Mouse (Mus musculus): ENCODE measurements around the gene Mtx2. TPM values are rescaled to one million over a fixed set of nuclear protein-coding genes. Genes with fewer than 3 reads are reported as not detected.

Mtx2 gene
- polyA plus RNA-seq, 1 experiment = 6.0 TPM

GRCm38 (mm10) chr2:74901764-74902295 lies 76.2 kb downstream of the Mtx2 start:
- Histone ChIP-seq H3K36me3 (ENCODE audit: control insufficient read depth) (no peaks in the 10 kb centered on the region), H3K9me3 (ENCODE audit: control insufficient read depth, low read length) (no peaks in the 10 kb centered on the region), H3K4me3 (replicated peaks) (no peak overlapping the region), H3K4me1 (ENCODE audit: control insufficient read depth) (no peaks in the 10 kb centered on the region), H3K27me3 (ENCODE audit: control insufficient read depth) (0 out of 2 replicates have a peak, but pooled peaks cover 2% of the 10 kb centered on the region)
- TF ChIP-seq TAL1 (IDR thresholded peaks at IDR 0.05; ENCODE audit: low read length) (no peak), GATA1 (IDR thresholded peaks at IDR 0.05; ENCODE audit: low read length) (no peak)

DNA sequence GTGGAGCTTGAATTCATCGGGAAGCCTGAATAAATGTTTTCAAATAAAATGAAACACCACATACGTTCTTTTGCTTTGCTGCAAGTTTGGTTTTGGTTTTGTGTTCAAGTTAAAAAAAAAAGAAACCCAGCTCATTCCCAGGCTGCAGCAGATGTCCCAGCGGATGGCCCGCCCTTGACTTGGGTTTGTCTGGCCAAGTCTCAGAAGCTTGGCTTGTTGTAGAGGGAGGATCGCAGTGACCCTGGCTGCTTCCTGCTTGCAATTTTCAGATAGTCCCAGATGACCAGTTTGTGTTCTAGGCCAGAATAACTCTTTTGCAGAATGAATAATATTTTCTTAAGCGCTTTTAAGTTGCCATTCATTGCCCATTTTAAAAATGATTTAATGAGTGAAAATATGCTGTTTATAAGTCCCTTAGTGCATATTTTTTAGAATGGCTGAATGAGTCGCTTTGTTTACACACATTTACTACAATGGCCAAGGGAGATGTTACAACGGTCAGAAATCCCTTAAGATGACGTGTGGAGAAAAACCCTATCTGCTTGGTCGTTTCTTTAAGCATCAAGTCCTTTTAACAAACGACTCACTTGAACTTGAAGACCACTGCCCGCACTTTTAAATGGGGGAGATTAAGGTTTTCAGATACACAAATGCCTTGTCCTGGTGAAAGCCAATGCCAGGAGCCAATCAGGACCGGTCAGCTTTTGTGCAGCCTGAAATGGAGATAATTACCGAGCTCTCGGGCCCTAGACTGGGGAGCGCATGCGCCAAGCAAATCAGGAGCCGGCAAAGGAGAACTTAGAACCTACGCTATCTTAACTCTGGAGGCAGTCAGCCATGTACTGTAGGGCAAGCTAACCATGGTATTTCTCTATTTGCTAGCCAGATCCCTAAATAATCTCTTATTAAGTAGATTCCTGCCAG lies 82.0 kb downstream of the Mtx2 start:
- Histone ChIP-seq H3K36me3 (ENCODE audit: control insufficient read depth) (no peaks in the 10 kb centered on the region), H3K4me3 (replicated peaks) (no peak overlapping the region), H3K9me3 (ENCODE audit: control insufficient read depth, low read length) (peaks cover 3% of the 10 kb centered on the region; the same call in 1 of the 2 replicates), H3K27me3 (ENCODE audit: control insufficient read depth) (no peaks in the 10 kb centered on the region), H3K4me1 (ENCODE audit: control insufficient read depth) (no peaks in the 10 kb centered on the region)
- TF ChIP-seq TAL1 (IDR thresholded peaks at IDR 0.05; ENCODE audit: low read length) = no peak
- TF ChIP-seq GATA1 (IDR thresholded peaks at IDR 0.05; ENCODE audit: low read length) = no peak

- TF ChIP-seq GATA1 (IDR thresholded peaks at IDR 0.05; ENCODE audit: low read length) = no peak
- no peak for TF ChIP-seq TAL1 (IDR thresholded peaks at IDR 0.05; ENCODE audit: low read length)
- no peaks in the 10 kb centered on the region for H3K36me3 ChIP-seq (ENCODE audit: control insufficient read depth)
- peaks cover 3% of the 10 kb centered on the region; the same call in 1 of the 2 replicates for H3K9me3 ChIP-seq (ENCODE audit: control insufficient read depth, low read length)
- H3K4me3 ChIP-seq (replicated peaks) = no peak overlapping the region
- no peaks in the 10 kb centered on the region for H3K4me1 ChIP-seq (ENCODE audit: control insufficient read depth)
- H3K27me3 ChIP-seq (ENCODE audit: control insufficient read depth) = peaks cover 4% of the 10 kb centered on the region
These were observed 86.4 kb downstream of the Mtx2 start for GRCm38 (mm10) chr2:74912031-74912430.

DNA sequence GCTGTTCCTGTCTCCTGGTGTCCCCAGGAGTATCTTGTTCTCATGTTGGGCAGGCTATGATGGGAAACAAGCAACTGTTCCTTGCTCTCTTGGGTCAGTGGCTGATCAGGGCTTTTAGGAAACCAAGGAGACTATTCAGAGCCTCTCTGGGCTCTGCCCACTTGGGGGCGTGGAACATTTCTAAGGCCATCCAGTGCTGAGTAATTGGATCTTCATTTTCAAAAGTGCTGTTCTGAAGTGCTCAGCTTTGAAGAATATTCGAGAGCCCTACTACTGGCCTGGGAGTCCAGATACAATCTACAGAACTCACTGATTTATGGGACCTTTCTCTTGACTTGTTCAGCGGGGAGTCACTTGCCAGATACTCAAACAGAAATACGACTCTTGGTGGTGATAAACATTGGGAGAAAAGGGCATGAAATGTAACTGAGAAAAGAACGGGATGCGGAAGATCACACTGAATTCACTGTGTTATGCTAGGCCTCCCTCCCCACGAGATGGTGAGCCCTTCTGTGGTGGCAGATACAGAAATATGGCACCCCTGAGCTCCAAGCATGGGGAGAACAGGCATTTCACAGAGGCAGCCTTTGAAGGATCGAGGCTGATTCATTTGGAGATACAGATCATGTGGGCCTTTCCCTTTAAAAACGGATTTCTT lies 92.4 kb downstream of the Mtx2 start:
- no peak overlapping the region for H3K4me3 ChIP-seq (replicated peaks)
- H3K9me3 ChIP-seq (ENCODE audit: control insufficient read depth, low read length) = no peaks in the 10 kb centered on the region
- no peaks in the 10 kb centered on the region for H3K36me3 ChIP-seq (ENCODE audit: control insufficient read depth)
- peaks cover 4% of the 10 kb centered on the region for H3K27me3 ChIP-seq (ENCODE audit: control insufficient read depth)
- no peaks in the 10 kb centered on the region for H3K4me1 ChIP-seq (ENCODE audit: control insufficient read depth)
- TF ChIP-seq TAL1 (IDR thresholded peaks at IDR 0.05; ENCODE audit: low read length) = no peak
- no peak for TF ChIP-seq GATA1 (IDR thresholded peaks at IDR 0.05; ENCODE audit: low read length)

GRCm38 (mm10) chr2:74925968-74926814 lies 100.6 kb downstream of the Mtx2 start:
- Histone ChIP-seq H3K36me3 (ENCODE audit: control insufficient read depth) (no peaks in the 10 kb centered on the region), H3K4me3 (replicated peaks) (no peak overlapping the region)
- TF ChIP-seq GATA1 (IDR thresholded peaks at IDR 0.05; ENCODE audit: low read length) = no peak
- no peak for TF ChIP-seq TAL1 (IDR thresholded peaks at IDR 0.05; ENCODE audit: low read length)

More at GRCm38 (mm10) chr2:74925968-74926814, 100.6 kb downstream of the Mtx2 start:
- H3K9me3 ChIP-seq (ENCODE audit: control insufficient read depth, low read length) = no peaks in the 10 kb centered on the region
- no peaks in the 10 kb centered on the region for H3K4me1 ChIP-seq (ENCODE audit: control insufficient read depth)
- peaks cover 13% of the 10 kb centered on the region for H3K27me3 ChIP-seq (ENCODE audit: control insufficient read depth)

Other genes with a start within 250 kb of the Mtx2 start
- 1.7 and 2.0 TPM in 2 replicates for gene Lnpk, start 246.4 kb upstream of the Mtx2 start, polyA plus RNA-seq (2012)
- gene Evx2, start 166.2 kb upstream of the Mtx2 start, polyA plus RNA-seq (2012) = not detected in 2 replicates
- gene Hoxd13, start 157.5 kb upstream of the Mtx2 start, polyA plus RNA-seq (2012) = not detected in 2 replicates
- not detected in 2 replicates for gene Hoxd12, start 150.8 kb upstream of the Mtx2 start, polyA plus RNA-seq (2012)
- gene Hoxd11, start 146.2 kb upstream of the Mtx2 start, polyA plus RNA-seq (2012) = not detected in 2 replicates
- gene Hoxd10, start 133.9 kb upstream of the Mtx2 start, polyA plus RNA-seq (2012) = not detected in 2 replicates
- gene Hoxd9, start 128.1 kb upstream of the Mtx2 start, polyA plus RNA-seq (2012) = not detected in 2 replicates
- not detected in 2 replicates for gene Hoxd8, start 121.2 kb upstream of the Mtx2 start, polyA plus RNA-seq (2012)
- not detected in 2 replicates for gene Hoxd3, start 113.9 kb upstream of the Mtx2 start, polyA plus RNA-seq (2012)
- 0.06 TPM in 1 of 2 replicates, not detected in the other for gene Hoxd4, start 113.9 kb upstream of the Mtx2 start, polyA plus RNA-seq (2012)
- not detected in 2 replicates for gene Gm28230, start 99.1 kb upstream of the Mtx2 start, polyA plus RNA-seq (2012)
- not detected in 2 replicates for gene Hoxd1, start 62.8 kb upstream of the Mtx2 start, polyA plus RNA-seq (2012)

Data from erythroblast, embryonic 14.5 days (primary cell).